Mouse (Mus musculus) forebrain, embryonic 11.5 days (tissue): Measurements from ENCODE around the gene Usp49. TPM values are rescaled to one million over a fixed set of nuclear protein-coding genes. Genes with fewer than 3 reads are reported as not detected.

Experiments
- ATAC-seq: fragments of 200-750 bp; cut with Nextera tagmentation; replicated peaks from 2 replicates; pipeline ENCODE4 v1.8.0; 2017; ENCODE audit warnings: moderate TSS enrichment; ENCODE audit not compliant: low FRiP score
- DNase-seq: peaks from one replicate; pipeline ENCODE4 v3.0.0-alpha.2; 2017; ENCODE audit warnings: low spot score
- H3K27ac ChIP-seq: fragments of 300-500 bp; sonication (generic); 2 replicates; pipeline ENCODE4 v1.5.1; 2014; ENCODE audit warnings: low read depth, low read length
- H3K27me3 ChIP-seq: fragments of 300-500 bp; sonication (generic); 2 replicates; pipeline ENCODE4 v1.6.1; 2014; ENCODE audit warnings: mild to moderate bottlenecking, low read length, mixed read lengths; ENCODE audit not compliant: control insufficient read depth, insufficient read depth
- H3K36me3 ChIP-seq: fragments of 300-500 bp; sonication (generic); 2 replicates; pipeline ENCODE4 v1.6.1; 2014; ENCODE audit warnings: mild to moderate bottlenecking, low read length, moderate library complexity, mixed read lengths; ENCODE audit not compliant: control insufficient read depth, insufficient read depth
- H3K4me1 ChIP-seq: fragments of 300-500 bp; sonication (generic); replicated peaks from 2 replicates; pipeline ENCODE4 v1.6.1; 2014; ENCODE audit warnings: low read length, mixed read lengths; ENCODE audit not compliant: control insufficient read depth, insufficient read depth
- H3K4me2 ChIP-seq: fragments of 300-500 bp; sonication (generic); 2 replicates; pipeline ENCODE4 v1.6.1; 2014; ENCODE audit warnings: low read depth, mild to moderate bottlenecking, low read length, moderate library complexity, mixed read lengths; ENCODE audit not compliant: severe bottlenecking
- H3K4me3 ChIP-seq: fragments of 300-500 bp; sonication (generic); 2 replicates; pipeline ENCODE4 v1.5.1; 2014; ENCODE audit warnings: low read depth, low read length
- H3K9ac ChIP-seq: fragments of 300-500 bp; sonication (generic); 2 replicates; pipeline ENCODE4 v1.6.1; 2014; ENCODE audit warnings: low read length
- H3K9me3 ChIP-seq: fragments of 300-500 bp; sonication (generic); 2 replicates; pipeline ENCODE4 v1.6.1; 2016; ENCODE audit warnings: low read length, mixed read lengths; ENCODE audit not compliant: control insufficient read depth
- WGBS: fragments of 180-500 bp; shearing (Covaris S2); extraction: QIAGEN DNeasy Blood & Tissue Kit; methylation state at CpG from one replicate; pipeline ENCODE4 v1.1.7; 2014; 5-methylcytosine and 5-hydroxymethylcytosine counted together
- polyA plus RNA-seq: library from polyadenylated mRNA; unstranded; fragments of >200 nt; fragmentation: Nextera tagmentation; extraction: Ambion mirVana; gene quantifications from 2 replicates; pipeline ENCODE4 v1.2.1, GENCODE M21; 2014

The Usp49 gene
- polyA plus RNA-seq, 1 experiment from 2014 or later, result 7.2 TPM

DNA sequence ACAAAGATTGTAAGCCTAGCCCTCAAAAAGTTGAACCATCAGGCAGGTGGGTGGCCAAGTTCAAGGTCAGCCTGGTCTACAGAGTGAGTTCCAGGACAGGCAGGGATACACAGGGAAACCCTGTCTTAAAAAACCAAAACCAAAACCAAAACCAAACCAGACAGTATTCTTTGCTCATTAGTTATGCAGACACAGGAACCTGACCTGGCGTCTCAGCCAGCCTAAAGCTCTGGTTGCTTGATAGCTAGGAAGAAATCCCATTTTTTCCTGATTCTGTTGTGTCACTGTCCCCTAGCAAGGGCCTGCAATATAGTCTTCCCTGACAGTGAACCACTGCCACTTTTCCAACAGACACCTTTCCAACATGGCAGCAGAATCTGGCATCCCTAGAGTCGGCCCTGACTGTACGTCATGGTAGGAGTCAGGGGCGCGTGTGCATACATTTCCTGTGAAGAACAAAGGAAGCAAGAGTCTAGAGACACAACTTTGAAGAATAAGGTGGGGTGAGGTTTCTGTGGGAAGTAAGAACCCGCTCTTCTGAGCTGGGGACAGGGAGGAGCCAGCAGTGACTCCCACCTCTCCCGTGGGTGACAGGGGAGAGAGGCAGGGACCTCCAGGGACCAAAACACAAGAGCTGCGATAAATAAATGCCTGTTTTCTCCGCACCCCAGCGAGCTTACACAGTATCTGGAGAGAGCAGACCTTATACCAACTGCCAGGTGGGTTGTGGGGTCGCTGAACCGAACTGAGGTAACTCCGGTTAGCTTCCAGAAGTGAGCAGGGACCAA is 29.7 kb upstream of the Usp49 start:
- ATAC-seq (no peak), DNase-seq (no peak)
- Histone ChIP-seq H3K9ac (no peak overlapping the region), H3K4me2 (no peak overlapping the region), H3K4me3 (no peak overlapping the region), H3K27ac (no peak overlapping the region), H3K36me3 (peaks cover 5% of the 10 kb centered on the region), H3K27me3 (no peaks in the 10 kb centered on the region), H3K4me1 (peaks cover 21% of the 10 kb centered on the region), H3K9me3 (no peaks in the 10 kb centered on the region)
- WGBS, result 91% methylated on average over 13 of the region's 13 CpGs

DNA sequence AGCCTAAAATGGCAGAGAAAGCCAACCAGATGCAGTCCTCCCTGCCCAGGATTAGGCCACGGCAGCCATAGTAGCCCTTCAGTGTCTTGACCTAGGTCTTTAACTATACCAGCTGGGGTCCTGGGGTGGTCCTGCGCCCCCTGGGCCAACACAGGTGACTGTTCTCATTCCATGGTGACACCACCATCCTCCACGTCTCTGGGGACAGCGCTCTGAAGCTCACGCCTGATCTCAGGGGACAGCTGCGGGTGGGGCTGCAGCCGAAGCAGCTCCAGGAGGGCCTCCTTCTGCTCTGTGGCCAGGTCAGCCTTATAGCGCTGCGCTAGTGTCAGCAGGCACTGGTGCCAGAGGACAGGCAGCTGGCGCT is 29.1 kb upstream of the Usp49 start:
- 94% methylated on average over 10 of the region's 10 CpGs for WGBS
- Histone ChIP-seq H3K4me2 (no peak overlapping the region), H3K36me3 (peaks cover 5% of the 10 kb centered on the region), H3K27ac (no peak overlapping the region), H3K4me3 (no peak overlapping the region), H3K9ac (no peak overlapping the region), H3K4me1 (peaks cover 16% of the 10 kb centered on the region), H3K27me3 (no peaks in the 10 kb centered on the region), H3K9me3 (no peaks in the 10 kb centered on the region)
- ATAC-seq (no peak), DNase-seq (no peak)

DNA sequence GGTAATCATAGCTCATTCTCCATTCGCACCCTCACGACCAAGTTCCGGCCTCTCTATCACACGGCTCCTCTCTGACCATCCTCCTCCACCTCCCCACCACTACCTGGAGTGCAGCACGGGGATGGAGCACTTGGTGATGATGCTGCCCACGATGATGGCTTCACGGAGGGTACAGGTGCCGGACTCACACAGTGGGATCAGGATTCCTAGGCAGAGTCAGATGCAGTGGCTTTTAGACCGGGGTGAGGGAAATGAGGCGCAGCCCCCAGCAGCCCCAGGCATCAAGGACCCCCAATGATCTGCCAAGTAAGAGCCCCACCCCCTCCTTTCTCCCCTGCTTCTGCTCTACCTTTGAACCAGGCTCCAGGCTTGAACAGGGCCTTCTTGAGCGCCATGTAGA is 28.2 kb upstream of the Usp49 start:
- no peak overlapping the region for H3K4me3 ChIP-seq
- peaks cover 8% of the 10 kb centered on the region for H3K4me1 ChIP-seq
- no peaks in the 10 kb centered on the region for H3K27me3 ChIP-seq
- H3K27ac ChIP-seq, result no peak overlapping the region
- peaks cover 5% of the 10 kb centered on the region for H3K36me3 ChIP-seq
- no peak overlapping the region for H3K9ac ChIP-seq
- no peaks in the 10 kb centered on the region for H3K9me3 ChIP-seq
- ATAC-seq (no peak), DNase-seq (no peak)
- no peak overlapping the region for H3K4me2 ChIP-seq
- 91% methylated on average over 11 of the region's 11 CpGs for WGBS

DNA sequence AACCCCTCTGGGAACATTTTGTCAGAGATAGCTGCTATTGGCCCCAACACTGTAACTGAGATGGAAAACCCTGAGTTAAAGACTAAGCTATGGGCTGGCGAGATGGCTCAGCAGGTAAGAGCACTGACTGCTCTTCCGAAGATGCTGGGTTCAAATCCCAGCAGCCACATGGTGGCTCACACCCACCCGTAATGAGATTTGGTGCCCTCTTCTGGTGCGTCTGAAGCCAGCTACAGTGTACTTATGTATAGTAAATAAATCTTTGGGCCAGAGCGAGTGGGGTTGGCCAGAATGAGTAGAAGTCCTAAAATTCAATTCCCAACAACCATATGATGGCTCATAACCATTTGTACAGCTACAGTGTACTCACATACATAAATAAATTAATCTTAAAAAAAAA is 24.3 kb upstream of the Usp49 start:
- Histone ChIP-seq H3K36me3 (peaks cover 5% of the 10 kb centered on the region), H3K9ac (no peak overlapping the region), H3K27ac (no peak overlapping the region), H3K4me3 (no peak overlapping the region), H3K4me2 (no peak overlapping the region), H3K27me3 (no peaks in the 10 kb centered on the region), H3K9me3 (no peaks in the 10 kb centered on the region), H3K4me1 (peaks cover 4% of the 10 kb centered on the region; the same call in 1 of the 2 replicates)
- ATAC-seq (no peak), DNase-seq (no peak)
- 81% methylated on average over 5 of the region's 5 CpGs for WGBS

DNA sequence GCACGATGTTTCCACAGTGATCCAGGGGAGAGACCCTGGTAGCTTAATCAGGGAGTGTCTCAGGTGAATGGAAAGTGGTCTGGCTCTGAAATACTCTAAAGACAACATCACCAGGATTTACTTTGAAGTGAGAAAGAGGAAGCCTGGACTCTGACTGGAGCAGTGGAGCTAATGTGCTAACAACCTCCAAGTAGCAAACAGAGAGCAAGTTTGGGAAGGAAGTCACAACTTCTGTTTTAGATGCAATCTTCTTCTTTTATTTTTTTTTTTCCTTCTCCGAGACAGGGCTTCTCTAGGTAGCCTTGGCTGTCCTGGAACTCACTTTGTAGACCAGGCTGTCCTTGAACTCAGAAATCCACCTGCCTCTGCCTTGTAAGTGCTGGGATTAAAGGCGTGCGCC is 21.3 kb upstream of the Usp49 start:
- H3K27me3 ChIP-seq, result no peaks in the 10 kb centered on the region
- H3K27ac ChIP-seq, result no peak overlapping the region
- H3K36me3 ChIP-seq, result peaks cover under 1% of the 10 kb centered on the region; the same call in 1 of the 2 replicates
- no peaks in the 10 kb centered on the region for H3K9me3 ChIP-seq
- H3K4me2 ChIP-seq, result 0 out of 2 replicates have a peak overlapping the region, but pooled peaks have one; percentile 5
- H3K9ac ChIP-seq, result no peak overlapping the region
- DNase-seq (no peak), ATAC-seq (no peak)
- peaks cover 11% of the 10 kb centered on the region; the same call in 1 of the 2 replicates for H3K4me1 ChIP-seq
- 94% methylated on average over 4 of the region's 4 CpGs for WGBS
- no peak overlapping the region for H3K4me3 ChIP-seq

DNA sequence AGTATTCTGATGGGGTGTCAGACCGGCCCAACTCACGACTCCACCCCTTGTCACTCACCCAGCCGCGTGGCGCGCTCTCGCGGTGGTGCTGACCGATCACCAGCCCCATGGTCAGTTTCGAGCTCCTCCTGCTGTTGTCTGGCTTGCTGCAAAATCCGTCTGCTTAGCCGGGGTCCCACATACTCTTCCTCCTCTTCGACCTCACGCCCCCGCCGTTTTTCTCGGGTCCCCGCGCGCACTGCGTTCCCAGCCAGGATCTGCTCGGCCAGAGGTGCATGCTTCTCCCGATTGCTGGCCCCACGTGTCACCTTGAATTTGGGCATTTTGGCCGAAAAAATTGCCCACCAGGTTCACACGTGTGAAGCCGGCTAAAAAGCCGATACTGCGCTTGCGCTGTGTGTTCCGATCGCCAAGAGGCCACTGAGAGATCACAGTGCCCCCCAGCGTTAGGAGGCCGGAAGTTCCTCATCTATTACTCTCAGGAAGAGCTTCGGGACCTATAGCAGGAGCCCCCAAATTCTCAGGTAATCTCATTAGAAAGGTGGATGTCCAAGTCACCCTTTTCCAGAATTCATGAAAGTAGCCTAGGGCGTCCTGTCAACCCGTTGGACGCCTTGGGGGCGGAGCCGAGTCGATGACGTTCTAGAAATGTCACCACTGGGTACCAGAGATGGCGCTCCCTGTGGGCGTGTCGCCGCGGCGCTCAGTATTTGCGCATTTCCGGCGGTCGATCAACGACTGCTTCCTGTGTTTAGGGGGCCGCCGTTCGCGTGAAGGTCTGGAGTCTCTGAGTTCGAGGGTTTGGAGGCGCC is 19.4 kb upstream of the Usp49 start, which contains the start of the genes Bysl, Med20 and Gm20517:
TSS of gene Bysl (minus strand) at position 644 of the 812 bp plus-strand sequence.
TSS of gene Med20 (plus strand) at position 734 of the 812 bp plus-strand sequence.
TSS of gene Gm20517 (plus strand) at position 741 of the 812 bp plus-strand sequence.
- peak within 1 kb of the TSS; percentile 73 for H3K9ac ChIP-seq
- peaks cover 5% of the 10 kb centered on the region; the same call in 1 of the 2 replicates for H3K36me3 ChIP-seq
- H3K4me2 ChIP-seq, result peak within 1 kb of the TSS; percentile 86
- DNase-seq (peak; percentile 97), ATAC-seq (peak; percentile 96)
- H3K4me3 ChIP-seq, result peak within 1 kb of the TSS; percentile 81
- peak within 1 kb of the TSS; percentile 46; the same call in 1 of the 2 replicates for H3K27ac ChIP-seq
- no peaks in the 10 kb centered on the region for H3K27me3 ChIP-seq
- WGBS, result 0% methylated on average over 59 of the region's 59 CpGs
- H3K4me1 ChIP-seq, result peaks cover 11% of the 10 kb centered on the region; the same call in 1 of the 2 replicates
- no peaks in the 10 kb centered on the region for H3K9me3 ChIP-seq

DNA sequence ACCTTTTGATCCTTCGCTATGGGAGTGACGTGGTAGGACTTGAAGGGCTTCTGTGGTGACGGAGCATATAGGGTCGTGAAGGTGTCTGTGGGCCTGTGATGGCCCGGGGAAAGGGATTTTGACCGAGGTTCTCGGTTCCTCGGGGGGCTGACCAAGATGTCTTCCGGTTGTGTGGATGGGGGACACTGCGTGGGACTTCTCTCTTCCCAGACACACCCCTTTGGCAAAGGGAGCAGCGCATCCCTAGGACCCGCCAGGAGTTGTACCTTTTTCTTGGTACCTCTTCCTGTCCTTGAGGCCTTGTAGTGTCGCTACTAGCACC is 18.9 kb upstream of the Usp49 start:
- ATAC-seq (no peak), DNase-seq (no peak)
- H3K36me3 ChIP-seq, result peaks cover 5% of the 10 kb centered on the region; the same call in 1 of the 2 replicates
- WGBS, result 0% methylated on average over 13 of the region's 13 CpGs
- peak overlapping the region; percentile 73 for H3K9ac ChIP-seq
- H3K27ac ChIP-seq, result no peak overlapping the region
- H3K27me3 ChIP-seq, result no peaks in the 10 kb centered on the region
- peak overlapping the region; percentile 86 for H3K4me2 ChIP-seq
- peaks cover 11% of the 10 kb centered on the region; the same call in 1 of the 2 replicates for H3K4me1 ChIP-seq
- H3K9me3 ChIP-seq, result no peaks in the 10 kb centered on the region
- peak overlapping the region; percentile 81 for H3K4me3 ChIP-seq

DNA sequence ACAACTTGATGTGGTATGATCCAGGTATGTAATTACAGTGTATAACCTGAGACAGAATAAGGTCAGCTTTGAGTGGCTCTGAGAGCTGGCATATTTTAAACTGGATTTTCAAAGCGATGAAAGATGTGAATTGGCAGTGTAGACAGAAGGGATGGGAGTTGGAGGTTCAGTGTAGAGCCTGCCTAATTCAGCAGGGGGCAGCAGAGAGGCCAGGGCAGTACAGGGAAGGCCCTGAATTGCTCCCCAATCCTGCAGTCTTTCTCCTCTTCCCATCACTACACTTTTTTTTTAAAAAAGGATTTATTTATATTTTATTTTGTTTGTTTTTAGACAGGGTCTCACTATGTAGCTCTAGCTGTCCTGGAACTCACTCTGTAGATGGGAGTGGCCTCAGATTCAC is 16.5 kb upstream of the Usp49 start:
- no peak for ATAC-seq
- WGBS, result 91% methylated on average over 1 of the region's 1 CpGs

More for the DNA sequence above, 16.5 kb upstream of the Usp49 start:
- Histone ChIP-seq H3K9me3 (no peaks in the 10 kb centered on the region), H3K36me3 (peaks cover 5% of the 10 kb centered on the region; the same call in 1 of the 2 replicates), H3K27ac (no peak overlapping the region), H3K4me1 (peaks cover 11% of the 10 kb centered on the region; the same call in 1 of the 2 replicates), H3K9ac (no peak overlapping the region), H3K27me3 (no peaks in the 10 kb centered on the region), H3K4me3 (no peak overlapping the region), H3K4me2 (no peak overlapping the region)
- peak; percentile 49 for DNase-seq
